Mouse (Mus musculus) lung, postnatal 0 days (tissue): ENCODE results near the gene Med13l. TPM values are rescaled to one million over a fixed set of nuclear protein-coding genes. Genes with fewer than 3 reads are reported as not detected.

ENCODE experiments used
- ATAC-seq: fragments of 200-750 bp; cut with Nextera tagmentation; 2 replicates; pipeline ENCODE4 v1.8.0; 2017; ENCODE audit warnings: moderate library complexity
- DNase-seq: peaks from one replicate; pipeline ENCODE4 v3.0.0-alpha.2; 2016; ENCODE audit warnings: low spot score
- H3K27ac ChIP-seq: fragments of 300-500 bp; sonication (generic); 2 replicates; pipeline ENCODE4 v1.5.1; 2014; ENCODE audit warnings: antibody characterized with exemption, mild to moderate bottlenecking, low read length, mixed read lengths
- H3K27me3 ChIP-seq: fragments of 300-500 bp; sonication (generic); replicated peaks from 2 replicates; pipeline ENCODE4 v1.6.1; 2014; ENCODE audit warnings: low read length, mixed read lengths; ENCODE audit not compliant: insufficient read depth
- H3K36me3 ChIP-seq: fragments of 300-500 bp; sonication (generic); 2 replicates; pipeline ENCODE4 v1.6.1; 2014; ENCODE audit warnings: low read length, mixed read lengths; ENCODE audit not compliant: insufficient read depth
- H3K4me1 ChIP-seq: fragments of 300-500 bp; sonication (generic); 2 replicates; pipeline ENCODE4 v1.6.1; 2014; ENCODE audit warnings: antibody characterized with exemption, low read depth, low read length, mixed read lengths; ENCODE audit not compliant: insufficient read depth
- H3K4me2 ChIP-seq: fragments of 300-500 bp; sonication (generic); replicated peaks from 2 replicates; pipeline ENCODE4 v1.6.1; 2014; ENCODE audit warnings: low read depth, mild to moderate bottlenecking, low read length, moderate library complexity, mixed read lengths
- H3K4me3 ChIP-seq: fragments of 300-500 bp; sonication (generic); 2 replicates; pipeline ENCODE4 v1.5.1; 2014; ENCODE audit warnings: low read depth, low read length
- H3K9ac ChIP-seq: fragments of 300-500 bp; sonication (generic); replicated peaks from 2 replicates; pipeline ENCODE4 v1.6.1; 2014; ENCODE audit warnings: low read depth, mild to moderate bottlenecking
- H3K9me3 ChIP-seq: fragments of 300-500 bp; sonication (generic); 2 replicates; pipeline ENCODE4 v1.6.1; 2016; ENCODE audit warnings: low read length, mixed read lengths
- CTCF ChIP-seq: IDR thresholded peaks from 2 replicates; pipeline ENCODE4 v1.5.1; 2016; ENCODE audit warnings: antibody characterized with exemption, mild to moderate bottlenecking
- EP300 ChIP-seq: IDR thresholded peaks from 2 replicates; pipeline ENCODE4 v1.6.1; 2016; ENCODE audit warnings: antibody characterized with exemption, mild to moderate bottlenecking, control low read depth
- WGBS: fragments of 180-500 bp; shearing (Covaris S2); extraction: QIAGEN DNeasy Blood & Tissue Kit; methylation state at CpG from one replicate; pipeline ENCODE4 v1.1.7; 2014; 5-methylcytosine and 5-hydroxymethylcytosine counted together
- polyA plus RNA-seq: library from polyadenylated mRNA; unstranded; fragments of >200 nt; fragmentation: Nextera tagmentation; extraction: Ambion mirVana; gene quantifications from 2 replicates; pipeline ENCODE4 v1.2.1, GENCODE M21; 2015

Gene Med13l
- polyA plus RNA-seq, 1 experiment from 2014 or later = 10.1 TPM

DNA sequence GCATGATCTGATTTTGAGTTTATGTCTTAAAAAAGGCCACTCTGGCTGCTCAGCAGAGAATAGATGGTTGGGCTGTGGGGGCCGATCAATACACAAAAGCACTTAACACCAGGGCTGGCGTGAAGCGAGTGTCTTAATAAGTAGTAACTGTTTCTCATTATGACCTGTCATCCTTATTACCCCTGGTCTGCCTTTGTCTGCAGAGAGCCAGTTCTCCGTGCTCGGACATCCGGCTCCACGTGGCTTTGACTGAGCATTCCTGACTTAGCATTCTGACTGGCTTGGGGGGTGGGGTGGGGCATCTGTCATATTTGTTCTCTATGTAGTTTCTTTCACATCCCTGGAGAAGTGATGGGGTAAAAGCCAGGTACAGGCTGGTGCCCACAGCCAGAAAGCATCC is 31.2 kb upstream of the Med13l start:
- ATAC-seq = no peak
- H3K36me3 ChIP-seq = no peaks in the 10 kb centered on the region
- no peaks in the 10 kb centered on the region for H3K9me3 ChIP-seq
- DNase-seq = no peak
- no peaks in the 10 kb centered on the region for H3K27me3 ChIP-seq
- H3K9ac ChIP-seq = no peak overlapping the region
- no peak for TF ChIP-seq EP300
- TF ChIP-seq CTCF = no peak
- H3K4me2 ChIP-seq = no peak overlapping the region
- no peaks in the 10 kb centered on the region for H3K4me1 ChIP-seq
- H3K27ac ChIP-seq = no peak overlapping the region
- 55% methylated on average over 7 of the region's 7 CpGs for WGBS
- no peak overlapping the region for H3K4me3 ChIP-seq

DNA sequence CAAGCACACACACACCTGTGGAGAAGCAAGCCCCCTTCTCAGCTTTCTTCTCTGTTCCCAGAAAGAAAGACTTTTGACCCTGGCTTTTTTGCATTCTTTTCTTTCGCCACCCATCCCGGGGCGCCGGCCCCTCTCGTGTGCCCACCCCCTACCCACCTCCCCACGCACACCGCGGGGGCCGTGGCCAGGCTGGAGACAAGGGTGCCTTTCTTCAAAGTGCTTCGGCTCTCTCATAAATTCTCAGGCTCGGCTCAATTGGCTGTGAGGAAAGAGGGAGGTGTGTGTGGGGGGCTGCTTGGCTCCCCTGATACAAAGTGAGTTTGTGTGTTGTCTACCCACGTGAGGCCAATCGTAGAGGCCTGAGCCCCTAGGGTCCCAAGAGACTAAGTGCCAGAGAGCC is 28.4 kb upstream of the Med13l start:
- H3K9ac ChIP-seq = no peak overlapping the region
- H3K4me3 ChIP-seq = no peak overlapping the region
- no peaks in the 10 kb centered on the region for H3K9me3 ChIP-seq
- H3K27ac ChIP-seq = no peak overlapping the region
- H3K4me1 ChIP-seq = no peaks in the 10 kb centered on the region
- H3K36me3 ChIP-seq = no peaks in the 10 kb centered on the region
- no peak overlapping the region for H3K4me2 ChIP-seq
- no peak for TF ChIP-seq EP300
- no peak for TF ChIP-seq CTCF
- WGBS = 20% methylated on average over 13 of the region's 13 CpGs
- no peaks in the 10 kb centered on the region for H3K27me3 ChIP-seq
- ATAC-seq = no peak
- DNase-seq = no peak

DNA sequence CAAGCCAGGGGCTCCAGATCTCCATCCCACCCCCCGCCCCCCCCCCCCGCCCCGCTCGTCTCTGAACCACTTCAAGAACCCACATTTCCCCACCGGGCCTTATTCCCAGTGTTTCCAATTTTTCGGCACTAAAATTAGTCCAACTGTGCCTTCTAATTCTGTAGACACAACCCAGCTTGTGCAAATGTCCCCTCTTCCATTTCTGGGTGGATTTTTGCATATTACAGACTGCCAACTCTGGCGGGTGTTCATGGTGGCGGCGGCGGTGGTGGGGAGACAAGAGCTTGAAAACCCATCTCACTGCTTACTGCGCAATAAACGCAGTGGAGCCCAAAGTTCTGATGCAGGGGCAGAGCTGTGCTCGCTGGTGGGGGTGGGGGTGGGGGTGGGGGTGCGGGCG is 27.8 kb upstream of the Med13l start:
- Histone ChIP-seq H3K4me2 (no peak overlapping the region), H3K4me1 (no peaks in the 10 kb centered on the region), H3K9ac (no peak overlapping the region), H3K9me3 (no peaks in the 10 kb centered on the region), H3K4me3 (no peak overlapping the region), H3K27me3 (no peaks in the 10 kb centered on the region), H3K27ac (no peak overlapping the region), H3K36me3 (no peaks in the 10 kb centered on the region)
- DNase-seq (no peak), ATAC-seq (no peak)
- TF ChIP-seq CTCF (no peak), EP300 (no peak)
- WGBS = 50% methylated on average over 11 of the region's 15 CpGs

DNA sequence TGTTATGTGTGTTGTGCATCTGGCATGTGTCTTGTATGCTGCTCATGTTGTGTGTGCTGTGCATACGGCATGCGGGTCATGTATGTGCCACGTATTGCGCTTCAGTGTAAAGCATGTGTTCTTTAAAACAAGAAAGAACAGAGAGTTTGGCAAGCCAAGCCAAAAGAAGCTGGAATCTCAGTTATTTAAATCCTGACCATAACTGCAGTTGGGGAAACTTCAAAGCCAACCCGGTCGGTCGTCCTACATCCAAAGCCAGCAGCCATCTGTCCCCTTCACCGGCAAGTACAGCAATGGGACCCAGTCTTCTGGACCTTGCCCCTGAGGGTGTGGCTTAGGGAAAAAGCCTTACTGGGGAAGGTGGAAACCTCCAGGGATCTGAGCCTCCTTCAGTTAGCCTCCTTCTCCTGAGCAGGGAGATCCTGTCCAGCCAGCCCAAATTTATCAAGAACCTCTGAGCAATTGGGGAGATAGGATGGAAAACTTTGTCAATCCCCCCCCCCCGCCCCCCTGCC is 26.0 kb upstream of the Med13l start:
- DNase-seq = peak; percentile 27
- no peak overlapping the region for H3K4me2 ChIP-seq
- H3K4me3 ChIP-seq = no peak overlapping the region
- ATAC-seq = no peak
- no peaks in the 10 kb centered on the region for H3K4me1 ChIP-seq
- TF ChIP-seq EP300 (no peak), CTCF (no peak)
- H3K27me3 ChIP-seq = no peaks in the 10 kb centered on the region
- 55% methylated on average over 9 of the region's 9 CpGs for WGBS
- no peaks in the 10 kb centered on the region for H3K36me3 ChIP-seq
- no peaks in the 10 kb centered on the region for H3K9me3 ChIP-seq
- H3K9ac ChIP-seq = no peak overlapping the region
- no peak overlapping the region for H3K27ac ChIP-seq

DNA sequence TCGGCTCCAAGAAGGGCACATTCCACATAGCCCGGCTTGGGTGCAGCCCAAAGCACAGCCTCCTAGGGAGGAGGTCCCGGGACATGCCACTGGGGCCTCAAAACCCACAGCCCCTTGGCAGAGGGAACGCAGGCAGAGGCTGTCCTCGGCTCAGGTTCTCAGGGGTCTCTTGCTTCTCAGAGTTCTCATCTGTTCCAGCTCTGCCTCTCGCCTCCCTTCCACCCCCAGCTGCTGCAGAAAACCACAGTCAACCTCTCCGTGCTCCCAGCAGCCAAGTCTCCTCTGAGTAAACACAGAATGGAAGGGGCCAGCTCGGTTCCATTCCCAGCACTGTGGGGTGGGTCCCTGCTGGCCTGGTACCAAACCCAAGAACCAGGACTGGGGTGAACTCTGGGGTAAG is 25.3 kb upstream of the Med13l start:
- DNase-seq = no peak
- no peak overlapping the region for H3K4me2 ChIP-seq
- H3K27me3 ChIP-seq = no peaks in the 10 kb centered on the region
- no peaks in the 10 kb centered on the region for H3K36me3 ChIP-seq
- H3K4me3 ChIP-seq = no peak overlapping the region
- H3K4me1 ChIP-seq = no peaks in the 10 kb centered on the region
- no peak overlapping the region for H3K27ac ChIP-seq
- no peaks in the 10 kb centered on the region for H3K9me3 ChIP-seq
- H3K9ac ChIP-seq = no peak overlapping the region
- WGBS = 33% methylated on average over 8 of the region's 8 CpGs
- peak; percentile 40 for ATAC-seq
- TF ChIP-seq CTCF (no peak), EP300 (no peak)

DNA sequence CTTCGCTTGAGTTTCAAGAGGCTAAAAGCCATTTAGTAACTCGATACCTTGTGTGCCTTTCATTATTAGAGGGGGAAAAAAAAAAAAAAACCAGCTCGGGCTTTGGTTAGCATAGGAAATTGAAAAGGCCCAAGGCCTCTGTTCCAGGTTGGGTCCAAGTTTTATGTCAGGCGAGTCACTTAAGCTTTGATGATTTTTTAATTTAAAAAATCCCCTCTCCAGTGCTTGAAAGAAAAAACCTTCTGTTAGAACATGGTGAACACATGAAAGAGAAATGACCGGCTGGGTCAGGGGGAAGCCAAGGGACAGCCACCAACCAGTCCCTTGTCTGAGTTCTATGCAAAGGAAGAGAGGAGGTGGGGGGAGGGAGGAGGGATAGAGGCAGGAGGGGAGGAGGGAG is 22.0 kb upstream of the Med13l start:
- H3K9ac ChIP-seq = no peak overlapping the region
- no peak overlapping the region for H3K4me2 ChIP-seq
- no peaks in the 10 kb centered on the region for H3K36me3 ChIP-seq
- H3K4me3 ChIP-seq = no peak overlapping the region
- no peaks in the 10 kb centered on the region for H3K4me1 ChIP-seq
- no peak for ATAC-seq
- H3K27ac ChIP-seq = no peak overlapping the region
- DNase-seq = no peak
- WGBS = 35% methylated on average over 5 of the region's 5 CpGs
- H3K27me3 ChIP-seq = no peaks in the 10 kb centered on the region
- TF ChIP-seq EP300 (no peak), CTCF (no peak)
- H3K9me3 ChIP-seq = no peaks in the 10 kb centered on the region

DNA sequence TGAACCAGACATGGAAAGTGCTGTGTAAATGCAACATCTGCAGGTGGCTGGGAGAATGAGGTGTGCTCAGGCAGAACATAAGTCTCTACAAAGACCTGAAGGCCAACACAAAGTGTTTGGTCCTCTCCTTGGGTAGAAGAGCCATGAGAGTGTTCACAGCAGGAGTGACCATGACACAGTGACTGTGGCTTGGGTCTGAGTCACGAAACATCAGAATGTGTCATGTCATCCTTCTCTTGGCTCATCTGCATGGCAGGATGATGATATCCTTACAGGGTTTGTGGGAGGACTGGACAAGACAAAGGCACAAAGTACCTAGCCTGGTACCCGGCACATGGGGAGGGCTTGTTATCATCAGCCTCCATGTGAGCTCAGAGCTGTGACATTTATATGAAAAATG is 16.7 kb upstream of the Med13l start:
- Histone ChIP-seq H3K4me1 (no peaks in the 10 kb centered on the region), H3K9me3 (no peaks in the 10 kb centered on the region), H3K27ac (no peak overlapping the region), H3K9ac (no peak overlapping the region), H3K4me2 (no peak overlapping the region), H3K4me3 (no peak overlapping the region), H3K27me3 (no peaks in the 10 kb centered on the region), H3K36me3 (no peaks in the 10 kb centered on the region)
- DNase-seq (no peak), ATAC-seq (no peak)
- no peak for TF ChIP-seq EP300
- no peak for TF ChIP-seq CTCF
- 65% methylated on average over 2 of the region's 2 CpGs for WGBS
